Mouse (Mus musculus) neural tube, embryonic 15.5 days (tissue): Measurements from ENCODE around the gene Tns1. TPM values are rescaled to one million over a fixed set of nuclear protein-coding genes. Genes with fewer than 3 reads are reported as not detected.

ENCODE experiments used
- ATAC-seq: fragments of 200-750 bp; cut with Nextera tagmentation; 2 replicates; pipeline ENCODE4 v1.8.0; 2017; ENCODE audit warnings: mild to moderate bottlenecking, moderate TSS enrichment, moderate library complexity; ENCODE audit not compliant: low FRiP score
- H3K27ac ChIP-seq: fragments of 300-500 bp; sonication (generic); replicated peaks from 2 replicates; pipeline ENCODE4 v1.5.1; 2015; ENCODE audit warnings: mild to moderate bottlenecking, inconsistent platforms
- H3K27me3 ChIP-seq: fragments of 300-500 bp; sonication (generic); replicated peaks from 2 replicates; pipeline ENCODE4 v1.6.1; 2015; ENCODE audit warnings: inconsistent platforms
- H3K36me3 ChIP-seq: fragments of 300-500 bp; sonication (generic); 2 replicates; pipeline ENCODE4 v1.6.1; 2015; ENCODE audit warnings: inconsistent platforms
- H3K4me1 ChIP-seq: fragments of 300-500 bp; sonication (generic); 2 replicates; pipeline ENCODE4 v1.6.1; 2015; ENCODE audit warnings: inconsistent platforms
- H3K4me2 ChIP-seq: fragments of 300-500 bp; sonication (generic); 2 replicates; pipeline ENCODE4 v1.6.1; 2015; ENCODE audit warnings: inconsistent platforms, mild to moderate bottlenecking, moderate library complexity
- H3K4me3 ChIP-seq: fragments of 300-500 bp; sonication (generic); replicated peaks from 2 replicates; pipeline ENCODE4 v1.5.1; 2015; ENCODE audit warnings: mild to moderate bottlenecking, inconsistent platforms
- H3K9ac ChIP-seq: fragments of 300-500 bp; sonication (generic); replicated peaks from 2 replicates; pipeline ENCODE4 v1.6.1; 2015; ENCODE audit warnings: mild to moderate bottlenecking, inconsistent platforms
- H3K9me3 ChIP-seq: fragments of 300-500 bp; sonication (generic); replicated peaks from 2 replicates; pipeline ENCODE4 v1.6.1; 2016; ENCODE audit warnings: inconsistent platforms
- whole genome bisulfite sequencing: fragments of 180-500 bp; shearing (Covaris S2); methylation state at CpG from one replicate; pipeline ENCODE4 v1.1.7; 2015; ENCODE audit warnings: mixed read lengths; 5-methylcytosine and 5-hydroxymethylcytosine counted together
- polyA plus RNA-seq: library from polyadenylated mRNA; unstranded; fragments of >200 nt; fragmentation: Nextera tagmentation; extraction: Ambion mirVana; gene quantifications from 2 replicates; pipeline ENCODE4 v1.2.1, GENCODE M21; 2015

Gene Tns1
- polyA plus RNA-seq, 1 experiment from 2014 or later, result 13.3 TPM

GRCm38 (mm10) chr1:73970161-73970730, 154.0 kb downstream of the Tns1 start:
- Histone ChIP-seq H3K9me3 (no peaks in the 10 kb centered on the region), H3K4me1 (peaks cover 32% of the 10 kb centered on the region), H3K27ac (no peak overlapping the region), H3K36me3 (no peaks in the 10 kb centered on the region), H3K4me2 (no peak overlapping the region), H3K4me3 (no peak overlapping the region), H3K27me3 (0 out of 2 replicates have a peak, but pooled peaks cover 7% of the 10 kb centered on the region), H3K9ac (no peak overlapping the region)
- 22% methylated on average over 5 of the region's 5 CpGs for WGBS
- ATAC-seq, result no peak

- Histone ChIP-seq H3K27me3 (0 out of 2 replicates have a peak, but pooled peaks cover 7% of the 10 kb centered on the region), H3K4me2 (no peak overlapping the region), H3K27ac (peak overlapping the region; percentile 8; the same call in 1 of the 2 replicates), H3K9me3 (no peaks in the 10 kb centered on the region), H3K36me3 (no peaks in the 10 kb centered on the region), H3K9ac (no peak overlapping the region), H3K4me3 (no peak overlapping the region), H3K4me1 (peaks cover 36% of the 10 kb centered on the region)
- WGBS, result 20% methylated on average over 13 of the region's 13 CpGs
- ATAC-seq, result no peak
These were observed 155.3 kb downstream of the Tns1 start for GRCm38 (mm10) chr1:73968712-73969511.

- 72% methylated on average over 12 of the region's 12 CpGs for WGBS
These were observed 157.6 kb downstream of the Tns1 start for GRCm38 (mm10) chr1:73966411-73967238.

GRCm38 (mm10) chr1:73964151-73964743, 160.0 kb downstream of the Tns1 start:
- peaks cover 48% of the 10 kb centered on the region for H3K4me1 ChIP-seq
- no peaks in the 10 kb centered on the region for H3K36me3 ChIP-seq
- H3K27me3 ChIP-seq, result 0 out of 2 replicates have a peak, but pooled peaks cover 4% of the 10 kb centered on the region
- H3K4me3 ChIP-seq, result no peak overlapping the region
- peak overlapping the region; percentile 84 for H3K27ac ChIP-seq
- H3K9ac ChIP-seq, result no peak overlapping the region
- 86% methylated on average over 5 of the region's 5 CpGs for WGBS
- no peak overlapping the region for H3K4me2 ChIP-seq
- no peak for ATAC-seq
- H3K9me3 ChIP-seq, result no peaks in the 10 kb centered on the region

More at GRCm38 (mm10) chr1:73966411-73967238, 157.6 kb downstream of the Tns1 start:
- 0 out of 2 replicates have a peak overlapping the region, but pooled peaks have one; percentile 23 for H3K27ac ChIP-seq
- ATAC-seq, result no peak
- H3K36me3 ChIP-seq, result no peaks in the 10 kb centered on the region
- H3K4me3 ChIP-seq, result no peak overlapping the region
- no peaks in the 10 kb centered on the region for H3K9me3 ChIP-seq
- no peak overlapping the region for H3K4me2 ChIP-seq
- H3K4me1 ChIP-seq, result peaks cover 49% of the 10 kb centered on the region
- no peak overlapping the region for H3K9ac ChIP-seq
- 0 out of 2 replicates have a peak, but pooled peaks cover 7% of the 10 kb centered on the region for H3K27me3 ChIP-seq

- Histone ChIP-seq H3K36me3 (no peaks in the 10 kb centered on the region), H3K4me3 (no peak overlapping the region), H3K27me3 (no peaks in the 10 kb centered on the region), H3K27ac (peak overlapping the region; percentile 84), H3K4me1 (peaks cover 47% of the 10 kb centered on the region), H3K9ac (no peak overlapping the region), H3K4me2 (peak overlapping the region; percentile 13; the same call in 1 of the 2 replicates), H3K9me3 (no peaks in the 10 kb centered on the region)
- 0 out of 2 replicates have a peak, but pooled peaks have one; percentile 35 for ATAC-seq
- 35% methylated on average over 8 of the region's 8 CpGs for WGBS
These were observed 160.6 kb downstream of the Tns1 start for GRCm38 (mm10) chr1:73963626-73964025.

- peak overlapping the region; percentile 43 for H3K4me2 ChIP-seq
- no peak overlapping the region; the same call in 1 of the 2 replicates for H3K9ac ChIP-seq
- peak overlapping the region; percentile 84 for H3K27ac ChIP-seq
- WGBS, result 12% methylated on average over 12 of the region's 12 CpGs
- H3K4me1 ChIP-seq, result peaks cover 48% of the 10 kb centered on the region
- H3K9me3 ChIP-seq, result no peaks in the 10 kb centered on the region
- peak; percentile 81 for ATAC-seq
- peak overlapping the region; percentile 11 for H3K4me3 ChIP-seq
- no peaks in the 10 kb centered on the region for H3K27me3 ChIP-seq
- H3K36me3 ChIP-seq, result no peaks in the 10 kb centered on the region
These were observed 161.4 kb downstream of the Tns1 start for GRCm38 (mm10) chr1:73962668-73963371.

GRCm38 (mm10) chr1:73962049-73962448, 162.2 kb downstream of the Tns1 start:
- Histone ChIP-seq H3K9ac (no peak overlapping the region), H3K4me2 (peak overlapping the region; percentile 43)
- 87% methylated on average over 5 of the region's 5 CpGs for WGBS

GRCm38 (mm10) chr1:73959758-73960157, 164.5 kb downstream of the Tns1 start:
- Histone ChIP-seq H3K36me3 (no peaks in the 10 kb centered on the region), H3K4me3 (no peak overlapping the region), H3K9me3 (no peaks in the 10 kb centered on the region), H3K9ac (no peak overlapping the region), H3K27ac (no peak overlapping the region), H3K4me1 (peaks cover 51% of the 10 kb centered on the region), H3K27me3 (no peaks in the 10 kb centered on the region), H3K4me2 (no peak overlapping the region)
- 86% methylated on average over 10 of the region's 10 CpGs for WGBS
- ATAC-seq, result no peak

More at GRCm38 (mm10) chr1:73962049-73962448, 162.2 kb downstream of the Tns1 start:
- Histone ChIP-seq H3K9me3 (no peaks in the 10 kb centered on the region), H3K36me3 (no peaks in the 10 kb centered on the region), H3K27ac (peak overlapping the region; percentile 84; the same call in 1 of the 2 replicates), H3K4me1 (peaks cover 48% of the 10 kb centered on the region), H3K4me3 (peak overlapping the region; percentile 11; the same call in 1 of the 2 replicates), H3K27me3 (no peaks in the 10 kb centered on the region)
- no peak for ATAC-seq

- no peaks in the 10 kb centered on the region for H3K27me3 ChIP-seq
- no peak overlapping the region for H3K27ac ChIP-seq
- H3K36me3 ChIP-seq, result no peaks in the 10 kb centered on the region
- WGBS, result 93% methylated on average over 6 of the region's 6 CpGs
- peaks cover 50% of the 10 kb centered on the region for H3K4me1 ChIP-seq
- no peak overlapping the region for H3K4me2 ChIP-seq
- no peak overlapping the region for H3K4me3 ChIP-seq
- H3K9ac ChIP-seq, result no peak overlapping the region
- H3K9me3 ChIP-seq, result no peaks in the 10 kb centered on the region
- ATAC-seq, result no peak
These were observed 164.9 kb downstream of the Tns1 start for GRCm38 (mm10) chr1:73959344-73959743.

- Histone ChIP-seq H3K27ac (no peak overlapping the region), H3K9ac (no peak overlapping the region), H3K27me3 (no peaks in the 10 kb centered on the region), H3K36me3 (no peaks in the 10 kb centered on the region), H3K4me2 (no peak overlapping the region), H3K4me1 (peaks cover 42% of the 10 kb centered on the region), H3K9me3 (no peaks in the 10 kb centered on the region), H3K4me3 (no peak overlapping the region)
- ATAC-seq, result no peak
- WGBS, result 40% methylated on average over 9 of the region's 9 CpGs
These were observed 165.9 kb downstream of the Tns1 start for GRCm38 (mm10) chr1:73958210-73958983.
